Mouse (Mus musculus) cerebellum, postnatal 25 days (tissue): ENCODE measurements around the gene Bnc2.
A peak's percentile ranks its signal among the peaks of the same experiment; 100 is the strongest.

Experiments used
- DNase-seq, 2 experiments: peaks; one replicate each; pipeline ENCODE4 v3.0.0; 2021; ENCODE audit warnings: mixed read lengths in 2 of 2

Bnc2 gene

GRCm38 (mm10) chr4:84675171-84675973, at the start of gene Bnc2:
Gene Bnc2 (minus strand): TSS chr4:84675275.
- peak; percentile 14 to 30 for DNase-seq

GRCm38 (mm10) chr4:84707961-84708360, 32.9 kb upstream of the Bnc2 start:
- DNase-seq, result no peak

DNA sequence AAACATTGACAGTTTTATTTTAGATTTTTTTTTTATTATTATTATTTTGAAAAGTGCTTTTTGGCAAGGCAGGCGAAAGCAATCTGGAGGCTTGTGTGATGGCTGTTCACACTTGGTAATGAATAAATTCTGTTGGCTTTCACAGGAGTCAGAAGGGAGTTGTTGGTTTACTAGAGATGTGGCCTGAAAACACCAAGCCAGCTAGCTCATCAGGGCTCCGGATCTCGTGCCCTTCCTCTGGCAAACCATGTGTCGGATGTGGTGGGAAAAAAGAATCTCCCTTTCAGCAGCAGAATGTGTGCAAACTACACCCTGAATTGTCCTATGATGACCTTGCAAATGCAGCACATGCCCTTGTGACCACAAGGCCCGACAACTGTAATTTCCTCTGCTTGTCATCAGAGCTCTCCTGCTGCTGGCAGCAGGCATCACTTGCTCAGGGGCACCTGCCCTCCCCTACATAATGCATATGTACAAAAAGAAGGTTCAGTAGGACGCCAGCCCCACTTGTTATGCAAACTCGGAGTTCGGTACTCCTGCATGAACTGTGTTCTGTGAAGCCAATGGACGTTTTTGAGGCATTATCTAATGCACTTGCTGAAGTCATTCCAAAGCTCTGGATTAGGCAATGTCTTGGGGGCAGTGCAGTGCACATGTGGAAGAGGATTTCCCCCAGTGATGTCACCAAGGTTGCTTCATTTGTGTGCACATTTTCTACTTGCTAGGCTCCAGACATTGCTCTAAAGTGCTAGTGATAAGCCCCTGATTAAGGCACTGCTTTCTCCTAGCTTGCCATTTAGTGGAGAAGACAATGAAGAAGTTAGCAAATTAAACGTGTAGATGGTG, 10.7 kb upstream of the Bnc2 start:
- DNase-seq, result no peak

DNA sequence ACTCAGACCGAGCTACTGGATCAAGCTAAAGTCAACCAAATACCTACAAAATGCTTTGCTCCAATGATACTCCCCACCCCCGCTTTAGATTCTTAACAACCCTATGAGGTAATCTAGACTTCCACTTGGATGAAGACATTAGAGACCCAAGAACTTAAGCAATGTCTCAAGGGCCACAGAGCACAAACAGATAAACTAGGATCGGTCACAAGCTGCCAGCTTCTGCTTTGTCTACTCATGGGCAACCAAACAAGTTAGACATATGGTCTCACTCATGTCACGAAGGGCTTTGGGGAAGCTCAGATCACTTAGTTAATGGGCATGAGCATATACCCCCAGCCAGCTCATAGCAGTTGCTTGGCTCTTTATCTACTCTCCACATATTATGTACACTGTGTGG, 9.9 kb upstream of the Bnc2 start:
- no peak for DNase-seq

DNA sequence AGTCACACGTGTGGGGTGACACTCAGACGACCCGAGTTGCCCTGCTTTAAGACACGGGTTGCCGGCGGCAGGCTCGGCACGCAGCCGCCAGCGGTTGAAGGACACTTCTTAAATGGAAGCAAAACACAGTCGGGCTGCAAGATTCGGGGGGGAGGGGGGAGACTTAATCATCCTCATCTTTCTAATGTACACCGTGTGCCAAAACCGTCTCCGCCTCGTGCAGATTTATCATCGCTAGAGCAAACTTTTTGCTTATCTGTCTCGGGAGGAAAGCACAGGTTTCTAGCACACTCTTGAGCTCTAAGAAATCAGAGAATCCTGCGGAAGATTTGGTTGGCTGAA, 870 bp upstream of the Bnc2 start:
- no peak for DNase-seq

DNA sequence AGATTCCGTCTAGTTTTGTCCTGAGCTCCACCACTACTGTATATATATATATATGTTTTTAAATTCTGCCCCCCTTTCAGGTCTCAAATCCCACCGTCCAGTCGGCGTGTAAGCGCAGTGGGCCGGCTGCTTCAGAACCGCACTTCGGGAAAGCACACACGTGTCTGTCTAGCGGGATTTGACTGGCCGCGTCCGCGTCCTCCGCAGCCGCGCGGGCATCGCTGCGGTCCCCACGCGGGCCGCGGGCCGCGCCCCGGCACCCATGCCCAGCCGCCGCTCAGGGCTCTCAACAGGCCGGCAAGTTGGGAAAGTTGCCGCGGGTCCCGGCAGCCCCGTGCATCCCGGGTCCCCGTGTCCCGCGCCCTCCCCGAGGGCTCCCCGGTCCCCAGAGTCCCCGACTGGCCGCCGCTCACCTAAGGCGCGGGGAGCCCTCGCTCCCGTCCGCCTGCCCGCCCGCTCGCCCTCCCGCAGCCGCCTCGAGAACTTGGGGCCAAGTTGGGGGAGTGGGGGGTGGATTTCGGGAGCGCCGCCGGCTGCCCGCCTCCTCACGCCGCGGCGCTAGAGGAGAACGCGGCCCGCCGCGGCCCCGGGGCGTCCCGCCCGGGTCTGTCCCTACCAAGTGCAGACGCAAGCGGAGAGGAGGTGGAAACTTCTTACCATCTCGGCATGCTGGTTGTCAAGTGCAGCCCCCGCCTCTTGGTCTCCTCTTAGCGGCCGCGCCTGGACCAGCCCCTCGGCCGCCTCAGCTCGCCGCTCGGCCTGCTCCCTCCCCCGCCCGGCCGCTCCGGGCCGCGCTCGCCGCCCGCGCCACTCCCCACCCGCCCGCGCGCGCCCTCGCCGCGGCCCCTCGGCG, 531 bp downstream of the Bnc2 start:
- DNase-seq, result peak; percentile 37 to 43

- DNase-seq, result no peak
These were observed 1.3 kb downstream of the Bnc2 start for GRCm38 (mm10) chr4:84673681-84674307.

DNA sequence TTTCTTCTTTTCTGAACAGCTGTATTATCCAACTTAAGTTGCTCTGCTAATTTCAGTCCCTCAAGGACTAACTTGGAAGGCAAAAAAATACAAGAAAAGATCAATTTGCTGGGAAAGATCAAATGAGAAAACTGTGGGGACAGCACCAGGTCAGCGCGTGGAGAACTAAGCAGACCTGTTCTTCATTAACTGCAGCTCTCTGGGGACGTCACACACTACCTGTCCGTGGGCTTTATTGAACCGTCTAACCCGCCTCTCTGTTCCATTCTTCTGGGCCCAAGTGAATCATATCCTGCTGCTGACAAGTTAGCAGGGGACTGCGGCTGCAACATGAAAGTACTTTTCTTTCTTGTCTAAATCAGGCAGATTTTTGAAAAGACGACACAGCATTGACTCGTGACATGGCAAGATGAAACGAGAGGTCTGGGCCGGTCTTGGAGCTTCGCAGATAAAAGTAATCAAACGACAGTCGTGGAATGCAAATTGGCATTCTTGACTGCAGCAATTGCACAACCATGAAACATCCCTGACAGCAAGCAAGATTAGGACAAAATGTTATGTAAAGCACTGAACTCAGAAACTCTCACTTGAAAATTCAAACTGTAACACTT, 2.8 kb downstream of the Bnc2 start:
- DNase-seq, result no peak

DNA sequence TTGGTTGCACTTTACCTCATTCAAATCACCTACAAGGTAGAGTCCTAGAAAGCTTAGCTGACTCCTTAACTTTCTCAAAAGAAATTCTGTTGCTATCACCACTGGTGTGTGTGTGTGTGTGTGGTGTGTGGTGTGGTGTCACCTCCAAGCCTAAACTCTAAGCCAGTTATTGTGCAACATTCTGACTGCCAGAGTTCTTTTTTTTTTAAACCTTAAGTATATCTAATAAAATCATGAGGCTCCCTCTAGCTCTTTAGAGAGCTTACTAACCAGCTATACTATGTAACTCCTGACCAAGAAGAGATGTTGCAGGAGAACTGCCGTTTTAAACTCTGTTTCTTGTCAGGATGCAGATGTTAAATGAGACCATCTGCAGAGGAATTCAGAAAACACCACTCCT, 4.1 kb downstream of the Bnc2 start:
- DNase-seq, result no peak

DNA sequence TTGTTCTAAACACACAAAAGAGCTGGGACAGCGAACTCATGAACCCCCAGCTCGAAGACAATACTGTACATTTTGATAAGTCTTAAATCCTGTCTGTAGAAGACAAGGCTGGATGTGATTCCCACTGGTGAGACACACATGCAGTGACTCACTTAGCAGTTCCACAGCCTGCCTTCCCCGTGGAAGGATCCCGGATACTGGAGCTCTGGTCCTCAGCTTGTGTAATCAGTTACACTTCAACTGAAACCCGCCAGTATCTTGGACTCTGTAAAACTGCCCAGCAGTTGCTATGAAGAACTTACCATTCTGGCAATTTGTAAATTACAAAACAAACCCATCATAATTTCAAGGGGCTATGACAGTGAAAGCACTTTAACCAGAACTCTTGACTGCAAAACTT, 5.4 kb downstream of the Bnc2 start:
- DNase-seq, result no peak

- no peak for DNase-seq
These were observed 6.0 kb downstream of the Bnc2 start for GRCm38 (mm10) chr4:84668949-84669605.

DNA sequence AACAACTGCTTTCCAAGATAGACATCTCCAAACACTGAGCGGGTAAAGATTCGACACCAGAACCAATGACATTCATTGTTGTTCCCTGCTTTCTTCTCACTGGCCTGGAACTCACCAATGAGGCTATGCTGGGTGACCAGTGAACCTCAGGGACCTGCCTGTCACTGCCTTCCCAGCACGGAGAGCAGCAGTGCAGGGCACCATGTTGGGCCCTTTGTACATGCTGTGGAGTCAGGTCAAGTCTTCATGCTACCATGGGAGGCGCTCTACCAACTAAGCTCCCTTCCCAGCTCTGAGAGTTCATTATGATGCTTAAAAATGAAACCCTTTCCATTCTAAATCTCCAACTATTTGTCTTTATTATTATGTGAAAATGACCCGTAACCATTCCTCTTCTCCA, 6.8 kb downstream of the Bnc2 start:
- DNase-seq, result no peak

DNA sequence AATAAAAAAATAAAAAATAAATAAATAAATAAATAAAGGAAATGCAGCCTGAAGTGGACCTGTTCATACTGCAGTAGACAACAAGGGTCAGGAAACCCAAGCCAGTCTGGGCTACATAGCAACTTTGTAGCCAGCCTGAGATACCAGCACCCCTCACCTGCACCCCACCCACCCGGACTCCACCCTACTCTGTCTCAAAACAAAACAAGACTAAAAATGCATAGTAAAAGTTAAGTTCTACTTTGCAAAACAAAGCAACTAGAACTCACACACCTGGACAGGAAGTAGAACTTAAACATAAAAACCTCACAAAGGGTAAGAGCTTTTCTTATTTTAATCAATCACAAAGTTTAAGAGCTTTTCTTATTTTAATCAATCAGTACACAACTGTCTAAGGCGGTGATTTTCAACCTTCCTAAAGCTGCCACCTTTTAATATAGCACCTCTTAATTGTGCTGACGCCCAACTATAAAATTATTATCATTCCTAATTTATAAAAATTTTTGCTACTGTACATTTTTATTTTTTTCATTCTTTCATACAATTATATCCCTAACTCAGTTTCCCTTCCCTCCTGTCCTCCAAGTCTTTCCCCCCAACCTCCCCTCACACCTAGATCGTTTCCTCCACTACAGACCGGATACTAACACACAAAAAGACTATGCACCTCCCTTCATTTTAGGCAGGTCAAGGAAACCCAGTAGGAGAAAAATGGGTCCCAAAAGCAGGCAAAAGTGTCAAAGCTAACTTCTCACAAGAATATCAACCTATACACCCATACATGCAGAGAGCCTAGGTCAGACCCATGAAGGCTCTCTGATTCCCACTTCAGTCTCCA, 12.6 kb downstream of the Bnc2 start:
- no peak for DNase-seq

- DNase-seq, result no peak
These were observed 13.7 kb downstream of the Bnc2 start for GRCm38 (mm10) chr4:84661341-84661740.

- no peak for DNase-seq
These were observed 23.3 kb downstream of the Bnc2 start for GRCm38 (mm10) chr4:84651786-84652185.

GRCm38 (mm10) chr4:84646576-84646975, 28.5 kb downstream of the Bnc2 start:
- DNase-seq, result no peak

GRCm38 (mm10) chr4:84639166-84639565, 35.9 kb downstream of the Bnc2 start:
- no peak for DNase-seq

DNA sequence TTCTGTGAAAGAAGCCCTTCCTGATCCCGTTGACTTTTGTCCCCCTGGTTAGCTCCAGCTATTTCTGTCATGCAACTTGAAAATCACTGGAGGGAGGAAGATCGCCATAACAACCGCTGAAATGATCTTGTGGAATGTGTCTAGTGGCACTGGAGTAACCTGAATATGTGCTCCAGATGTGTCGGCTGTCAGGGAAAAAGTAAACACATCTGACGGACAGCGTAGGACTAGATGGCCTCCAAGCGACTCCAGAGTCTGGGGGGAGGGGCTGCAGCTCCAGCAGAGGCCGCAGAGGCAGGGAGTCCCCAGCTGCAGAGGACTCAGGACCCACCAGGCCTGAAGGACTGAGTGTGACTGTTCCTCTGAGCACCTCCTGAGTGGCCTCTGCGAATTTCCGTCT, 37.4 kb downstream of the Bnc2 start:
- DNase-seq, result peak in 1 of 2 experiments; percentile 8

GRCm38 (mm10) chr4:84634751-84635150, 40.3 kb downstream of the Bnc2 start:
- no peak for DNase-seq

GRCm38 (mm10) chr4:84633991-84634390, 41.1 kb downstream of the Bnc2 start:
- DNase-seq, result no peak
